Mouse (Mus musculus): ENCODE results near the gene Magea8. TPM values are rescaled to one million over a fixed set of nuclear protein-coding genes. Genes with fewer than 3 reads are reported as not detected.
"Not testable (repeated sequence)": the region's sequence is repeated elsewhere in the genome, so short reads cannot be mapped to it uniquely, and the experiment has no call there.

Gene Magea8
- not detected in 2 replicates for polyA plus RNA-seq (2012; rRNA removed)

GRCm38 (mm10) chrX:154995750-154996149 is at the start of gene Magea8:
Gene Magea8, minus strand, starts transcription at chrX:154995850.
- DNase-seq (ENCODE audit: low spot score), result not testable (repeated sequence)

GRCm38 (mm10) chrX:154949405-154949804 is 46.2 kb downstream of the Magea8 start, which contains the start of gene Magea3:
Gene Magea3, minus strand, starts transcription at chrX:154949505.
- DNase-seq (ENCODE audit: low spot score), result not testable (repeated sequence)

- not testable (repeated sequence) for DNase-seq (ENCODE audit: low spot score)
Observed at GRCm38 (mm10) chrX:154935887-154936286, 59.8 kb downstream of the Magea8 start, which contains the start of gene Magea6. Gene Magea6, minus strand, starts transcription at chrX:154935987.

Other genes starting within 250 kb of the Magea8 start
- not detected in 2 replicates for gene Cldn34b1, start 105.6 kb downstream of the Magea8 start, polyA plus RNA-seq (2012; rRNA removed)
- not detected in 2 replicates for gene Magea6, start 59.9 kb downstream of the Magea8 start, polyA plus RNA-seq (2012; rRNA removed)
- gene Magea3, start 46.3 kb downstream of the Magea8 start, polyA plus RNA-seq (2012; rRNA removed), result not detected in 2 replicates
- gene Magea5, start 67.3 kb upstream of the Magea8 start, polyA plus RNA-seq (2012; rRNA removed), result not detected in 2 replicates
- gene Magea1, start 93.9 kb upstream of the Magea8 start, polyA plus RNA-seq (2012; rRNA removed), result not detected in 2 replicates
- gene Magea2, start 97.8 kb upstream of the Magea8 start, polyA plus RNA-seq (2012; rRNA removed), result not detected in 2 replicates
- gene Cldn34b2, start 132.6 kb upstream of the Magea8 start, polyA plus RNA-seq (2012; rRNA removed), result not detected in 2 replicates
- 311 and 408 TPM in 2 replicates for gene Sat1, start 220.6 kb upstream of the Magea8 start, polyA plus RNA-seq (2012; rRNA removed)